Mouse (Mus musculus): ENCODE measurements around the gene Dnajb4. TPM values are rescaled to one million over a fixed set of nuclear protein-coding genes. Genes with fewer than 3 reads are reported as not detected.
"Not testable (repeated sequence)": the region's sequence is repeated elsewhere in the genome, so short reads cannot be mapped to it uniquely, and the experiment has no call there.

The Dnajb4 gene
- polyA plus RNA-seq, 1 experiment from 2014 or later, result 21.6 TPM

DNA sequence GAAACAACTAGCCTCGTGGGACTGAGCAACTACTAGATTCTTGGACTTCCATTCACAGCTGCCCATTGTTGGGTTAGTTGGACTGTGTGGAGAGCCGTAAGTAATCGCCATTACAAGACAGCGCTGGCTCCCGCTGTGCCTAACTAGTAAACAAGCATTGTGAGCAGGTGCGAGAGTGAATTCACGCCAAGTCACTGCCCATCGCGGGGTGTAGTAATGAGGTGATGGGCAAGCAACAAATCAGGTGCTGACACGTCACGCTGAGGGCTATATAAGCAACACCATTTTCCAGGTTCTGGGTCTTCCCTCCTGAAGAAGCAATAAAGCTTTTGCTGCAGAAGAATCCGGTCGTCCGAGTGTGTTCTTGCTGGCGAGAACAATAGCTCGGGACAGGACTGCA is 74.0 kb downstream of the Dnajb4 start:
- not testable (repeated sequence) for H3K4me3 ChIP-seq (ENCODE audit: low read depth, low read length); H3K4me2 ChIP-seq (ENCODE audit: low read length); DNase-seq (ENCODE audit: low spot score); H3K36me3 ChIP-seq (ENCODE audit: control insufficient read depth, insufficient read depth, low read length); H3K27me3 ChIP-seq (replicated peaks; ENCODE audit: control insufficient read depth, insufficient read depth, low read length); ATAC-seq; H3K27ac ChIP-seq (ENCODE audit: low read depth, low read length); H3K9me3 ChIP-seq (replicated peaks; ENCODE audit: control insufficient read depth, low read length); H3K4me1 ChIP-seq (ENCODE audit: control insufficient read depth, insufficient read depth, low read length); H3K9ac ChIP-seq (ENCODE audit: low read length)
- 86% methylated on average over 16 of the region's 16 CpGs for WGBS

DNA sequence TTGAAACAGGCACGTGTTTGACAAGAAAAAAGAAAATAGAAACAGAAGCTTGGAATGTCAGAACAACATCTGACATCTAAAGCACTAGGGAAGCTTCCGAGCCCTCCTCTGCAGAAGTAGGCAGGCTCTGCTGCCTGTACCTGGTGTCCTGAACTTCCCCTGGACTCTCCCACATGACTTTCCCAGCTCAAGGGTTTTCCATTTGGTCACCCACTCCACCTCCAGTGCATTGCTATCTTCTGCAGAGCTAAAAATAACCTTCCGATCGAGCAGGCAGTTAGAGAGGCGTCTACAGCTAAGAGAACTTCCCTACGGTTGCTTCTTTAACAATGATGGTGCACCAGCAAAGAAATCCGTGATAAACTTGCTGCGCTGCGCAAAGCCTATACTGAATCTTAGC is 76.5 kb downstream of the Dnajb4 start:
- DNase-seq (ENCODE audit: low spot score), result no peak
- no peak overlapping the region for H3K9ac ChIP-seq (ENCODE audit: low read length)
- H3K27me3 ChIP-seq (replicated peaks; ENCODE audit: control insufficient read depth, insufficient read depth, low read length), result no peaks in the 10 kb centered on the region
- H3K36me3 ChIP-seq (ENCODE audit: control insufficient read depth, insufficient read depth, low read length), result no peaks in the 10 kb centered on the region
- no peak overlapping the region for H3K4me2 ChIP-seq (ENCODE audit: low read length)
- H3K4me1 ChIP-seq (ENCODE audit: control insufficient read depth, insufficient read depth, low read length), result no peaks in the 10 kb centered on the region
- no peak for ATAC-seq
- no peaks in the 10 kb centered on the region for H3K9me3 ChIP-seq (replicated peaks; ENCODE audit: control insufficient read depth, low read length)
- WGBS, result 90% methylated on average over 9 of the region's 9 CpGs
- no peak overlapping the region for H3K27ac ChIP-seq (ENCODE audit: low read depth, low read length)
- no peak overlapping the region for H3K4me3 ChIP-seq (ENCODE audit: low read depth, low read length)

DNA sequence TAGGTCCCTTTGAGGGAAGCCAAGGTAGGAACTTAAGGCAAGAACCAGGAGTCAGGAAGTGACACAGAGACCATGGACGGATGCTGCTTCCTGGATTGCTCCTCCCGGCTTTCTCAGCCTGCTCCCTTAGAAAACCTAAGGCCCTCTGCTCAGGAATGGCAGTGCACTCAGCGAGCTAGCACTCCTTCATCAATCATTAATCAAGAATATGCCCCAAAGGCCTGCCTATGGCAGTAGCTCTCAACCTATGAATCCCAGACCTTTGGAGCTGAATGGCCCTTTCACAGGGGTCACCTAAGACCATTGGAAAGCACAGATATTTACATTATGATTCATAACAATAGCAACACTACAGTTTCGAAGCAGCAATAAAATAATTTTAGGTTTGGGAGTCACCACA is 79.1 kb downstream of the Dnajb4 start:
- no peak overlapping the region for H3K9ac ChIP-seq (ENCODE audit: low read length)
- no peak overlapping the region for H3K4me3 ChIP-seq (ENCODE audit: low read depth, low read length)
- H3K27ac ChIP-seq (ENCODE audit: low read depth, low read length), result no peak overlapping the region
- no peaks in the 10 kb centered on the region for H3K27me3 ChIP-seq (replicated peaks; ENCODE audit: control insufficient read depth, insufficient read depth, low read length)
- ATAC-seq (no peak), DNase-seq (ENCODE audit: low spot score) (no peak)
- no peaks in the 10 kb centered on the region for H3K4me1 ChIP-seq (ENCODE audit: control insufficient read depth, insufficient read depth, low read length)
- WGBS, result 87% methylated on average over 4 of the region's 4 CpGs
- H3K9me3 ChIP-seq (replicated peaks; ENCODE audit: control insufficient read depth, low read length), result no peaks in the 10 kb centered on the region
- no peaks in the 10 kb centered on the region for H3K36me3 ChIP-seq (ENCODE audit: control insufficient read depth, insufficient read depth, low read length)
- H3K4me2 ChIP-seq (ENCODE audit: low read length), result no peak overlapping the region

DNA sequence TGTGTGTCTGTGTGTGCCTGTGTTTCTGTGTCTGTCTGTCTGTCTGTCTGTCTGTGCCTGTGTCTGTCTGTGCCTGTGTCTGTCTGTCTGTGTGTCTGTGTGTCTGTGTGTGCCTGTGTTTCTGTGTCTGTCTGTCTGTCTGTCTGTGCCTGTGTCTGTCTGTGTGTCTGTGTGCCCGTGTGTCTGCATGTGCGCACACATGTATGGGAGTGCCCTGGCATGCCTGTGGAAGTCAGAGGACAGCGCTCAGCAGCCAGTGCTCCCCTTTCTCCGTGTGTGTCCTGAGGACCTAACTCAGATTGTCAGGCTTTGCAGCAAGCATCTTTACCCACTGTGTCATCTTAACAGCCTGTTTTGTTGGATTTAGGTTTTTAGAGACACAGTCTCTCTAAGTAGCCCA is 80.7 kb downstream of the Dnajb4 start:
- H3K36me3 ChIP-seq (ENCODE audit: control insufficient read depth, insufficient read depth, low read length); DNase-seq (ENCODE audit: low spot score); H3K9me3 ChIP-seq (replicated peaks; ENCODE audit: control insufficient read depth, low read length); H3K4me1 ChIP-seq (ENCODE audit: control insufficient read depth, insufficient read depth, low read length); H3K4me3 ChIP-seq (ENCODE audit: low read depth, low read length); H3K27ac ChIP-seq (ENCODE audit: low read depth, low read length); H3K4me2 ChIP-seq (ENCODE audit: low read length); H3K9ac ChIP-seq (ENCODE audit: low read length); ATAC-seq; H3K27me3 ChIP-seq (replicated peaks; ENCODE audit: control insufficient read depth, insufficient read depth, low read length): not testable (repeated sequence)
- WGBS, result 96% methylated on average over 4 of the region's 4 CpGs

DNA sequence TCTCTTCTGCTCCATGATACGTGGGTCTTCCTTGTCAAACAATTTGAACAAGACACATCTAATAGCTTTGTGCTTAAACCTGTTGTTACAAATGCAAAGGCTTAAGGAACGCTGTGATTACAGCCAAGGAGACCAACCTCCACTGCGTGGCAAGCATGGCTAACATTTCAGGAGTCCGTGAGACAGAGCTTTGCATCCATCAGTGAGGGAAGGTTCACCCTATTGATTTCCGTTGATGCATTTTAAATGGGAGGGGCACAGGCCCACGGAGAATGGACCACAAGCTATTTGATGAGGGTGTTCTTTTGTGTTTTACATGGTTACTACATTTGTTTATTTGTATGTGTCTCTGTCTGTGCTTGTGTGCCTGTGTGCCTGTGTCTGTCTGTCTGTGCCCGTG is 81.5 kb downstream of the Dnajb4 start:
- no peak overlapping the region for H3K4me2 ChIP-seq (ENCODE audit: low read length)
- no peaks in the 10 kb centered on the region for H3K4me1 ChIP-seq (ENCODE audit: control insufficient read depth, insufficient read depth, low read length)
- no peak overlapping the region for H3K9ac ChIP-seq (ENCODE audit: low read length)
- H3K27ac ChIP-seq (ENCODE audit: low read depth, low read length), result no peak overlapping the region
- ATAC-seq, result no peak
- no peaks in the 10 kb centered on the region for H3K9me3 ChIP-seq (replicated peaks; ENCODE audit: control insufficient read depth, low read length)
- 68% methylated on average over 7 of the region's 7 CpGs for WGBS
- no peaks in the 10 kb centered on the region for H3K27me3 ChIP-seq (replicated peaks; ENCODE audit: control insufficient read depth, insufficient read depth, low read length)
- no peak for DNase-seq (ENCODE audit: low spot score)
- H3K4me3 ChIP-seq (ENCODE audit: low read depth, low read length), result no peak overlapping the region
- H3K36me3 ChIP-seq (ENCODE audit: control insufficient read depth, insufficient read depth, low read length), result no peaks in the 10 kb centered on the region

Other genes starting within 250 kb of the Dnajb4 start
- gene Gipc2, start 44.1 kb downstream of the Dnajb4 start, polyA plus RNA-seq (2014; fragmentation: Nextera tagmentation; extraction: Ambion mirVana), result 3.1 and 4.7 TPM in 2 replicates
- 292 and 293 TPM in 2 replicates for gene Fubp1, start 120 bp upstream of the Dnajb4 start, polyA plus RNA-seq (2014; fragmentation: Nextera tagmentation; extraction: Ambion mirVana)
- 1.8 TPM in 2 replicates for gene Nexn, start 56.0 kb upstream of the Dnajb4 start, polyA plus RNA-seq (2014; fragmentation: Nextera tagmentation; extraction: Ambion mirVana)
- gene Miga1, start 130.1 kb upstream of the Dnajb4 start, polyA plus RNA-seq (2014; fragmentation: Nextera tagmentation; extraction: Ambion mirVana), result 19.4 and 19.8 TPM in 2 replicates
- gene Usp33, start 136.2 kb upstream of the Dnajb4 start, polyA plus RNA-seq (2014; fragmentation: Nextera tagmentation; extraction: Ambion mirVana), result 85.4 and 97.3 TPM in 2 replicates
- 42.1 and 44.0 TPM in 2 replicates for gene Zzz3, start 185.2 kb upstream of the Dnajb4 start, polyA plus RNA-seq (2014; fragmentation: Nextera tagmentation; extraction: Ambion mirVana)